Mouse (Mus musculus) liver, adult 10 weeks (tissue): Measurements from ENCODE around the gene Irx6. TPM values are rescaled to one million over a fixed set of nuclear protein-coding genes. Genes with fewer than 3 reads are reported as not detected.

Source experiments
- polyA plus RNA-seq: library from polyadenylated mRNA; stranded (reverse); fragments of 350-450 nt; fragmentation: Illumina TruSeq; extraction: RNeasy Lipid Tissue Mini Kit (QIAGEN cat#74804); gene quantifications from one replicate; pipeline ENCODE4 v1.2.3, GENCODE M21; 2014; ENCODE audit warnings: low read depth, low replicate concordance

The Irx6 gene
- polyA plus RNA-seq = not detected

GRCm38 (mm10) chr8:92674244-92675128 is at the start of gene Irx6:
Gene Irx6, plus strand, starts transcription at chr8:92674288.

Other genes with a start within 250 kb of the Irx6 start
- gene Mmp2, start 153.0 kb downstream of the Irx6 start, polyA plus RNA-seq = 1.3 TPM
- 2.6 TPM for gene Lpcat2, start 181.1 kb downstream of the Irx6 start, polyA plus RNA-seq
- gene Capns2, start 227.1 kb downstream of the Irx6 start, polyA plus RNA-seq = not detected